Mouse (Mus musculus): Measurements from ENCODE around the gene Ptpn21. TPM values are rescaled to one million over a fixed set of nuclear protein-coding genes. Genes with fewer than 3 reads are reported as not detected.

The Ptpn21 gene
- total and polyA plus RNA-seq, 3 experiments: 1.2 to 3.8 TPM; not detected in 1

DNA sequence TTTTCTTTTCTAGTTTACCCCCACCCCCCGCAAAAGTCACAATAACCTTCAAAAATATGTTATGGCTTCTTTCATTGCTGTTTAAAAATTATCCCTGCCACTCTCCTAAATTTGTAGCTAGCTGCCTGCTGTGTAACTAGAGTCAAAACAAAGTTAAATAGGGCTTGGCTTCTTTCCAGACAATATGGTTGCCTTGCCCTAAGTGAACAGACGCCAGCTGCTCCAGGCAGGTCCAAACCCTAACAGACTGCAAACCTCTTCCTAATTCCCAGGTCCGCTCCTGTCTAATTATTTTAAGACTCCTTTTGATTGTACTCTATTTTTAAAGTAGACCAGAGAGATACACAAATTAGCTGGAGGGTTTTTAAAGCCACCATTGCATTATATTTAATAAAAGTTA lies 16.6 kb downstream of the Ptpn21 start:
- Histone ChIP-seq H3K9me3 (replicated peaks; ENCODE audit: insufficient read depth, low read length) (no peaks in the 10 kb centered on the region), H3K9ac (ENCODE audit: control insufficient read depth, low read depth, low read length, poor library complexity, severe bottlenecking) (no peak overlapping the region), H3K27ac (ENCODE audit: control insufficient read depth, low read depth, low read length) (no peak overlapping the region), H3K4me1 (ENCODE audit: control insufficient read depth in 1 of 2, insufficient read depth in 2 of 2, low read length in 2 of 2) (no peaks in the 10 kb centered on the region), H3K79me2 (ENCODE audit: control insufficient read depth, insufficient read depth, low read length, poor library complexity) (no peaks in the 10 kb centered on the region), H3K4me3 (ENCODE audit: control insufficient read depth in 1 of 2, insufficient read depth in 1 of 2, low read depth in 2 of 2, low read length in 2 of 2) (no peak overlapping the region), H3K27me3 (ENCODE audit: control insufficient read depth in 1 of 2, insufficient read depth in 2 of 2, low read length in 2 of 2) (no peaks in the 10 kb centered on the region), H3K36me3 (ENCODE audit: control insufficient read depth in 1 of 2, insufficient read depth in 2 of 2, low read length in 2 of 2) (no peaks in the 10 kb centered on the region)
- no peak for DNase-seq (ENCODE audit: low read depth, low spot score)
- no peak for TF ChIP-seq ZC3H11A (IDR thresholded peaks at IDR 0.05; ENCODE audit: low read depth, low read length)
- TF ChIP-seq UBTF (IDR thresholded peaks at IDR 0.05; ENCODE audit: borderline replicate concordance, insufficient read depth, low read depth, low read length): no peak
- no peak for TF ChIP-seq CTCF (IDR thresholded peaks at IDR 0.05 in 2 of 3, conservative IDR thresholded peaks at IDR 0.05 in 1 of 3; ENCODE audit: control insufficient read depth in 1 of 3, insufficient read depth in 1 of 3, low read depth in 2 of 3, low read length in 3 of 3, poor library complexity in 1 of 3, severe bottlenecking in 1 of 3)
- TF ChIP-seq JUND (IDR thresholded peaks at IDR 0.05; ENCODE audit: low read depth, low read length): no peak
- TF ChIP-seq EP300 (IDR thresholded peaks at IDR 0.05; ENCODE audit: low read depth in 1 of 2, low read length in 2 of 2): no peak
- no peak for TF ChIP-seq GATA1 (IDR thresholded peaks at IDR 0.05; ENCODE audit: low read depth, low read length)
- no peak for TF ChIP-seq NELFE (IDR thresholded peaks at IDR 0.05; ENCODE audit: low read depth, low read length)

DNA sequence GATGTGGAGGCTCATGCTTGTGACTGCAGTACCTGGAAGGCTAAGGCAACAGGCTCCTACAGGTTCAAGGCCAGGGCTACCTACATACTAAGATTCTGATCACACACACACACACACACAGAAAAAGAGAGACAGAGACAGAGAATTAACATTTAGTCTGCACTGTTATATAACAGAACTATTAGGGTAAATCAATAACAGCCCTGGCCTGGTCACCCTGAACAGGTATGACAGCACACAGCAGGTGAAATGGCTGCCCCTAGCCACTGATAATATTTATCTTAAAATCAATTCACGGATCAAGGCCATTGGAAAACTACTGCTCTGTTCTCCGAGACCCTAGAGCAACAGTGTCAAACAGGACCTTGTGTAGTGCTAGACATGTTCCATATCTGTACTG lies 21.1 kb downstream of the Ptpn21 start:
- no peaks in the 10 kb centered on the region for H3K4me1 ChIP-seq (ENCODE audit: control insufficient read depth in 1 of 2, insufficient read depth in 2 of 2, low read length in 2 of 2)
- H3K27ac ChIP-seq (ENCODE audit: control insufficient read depth, low read depth, low read length): no peak overlapping the region
- H3K9me3 ChIP-seq (replicated peaks; ENCODE audit: insufficient read depth, low read length): no peaks in the 10 kb centered on the region
- no peak for TF ChIP-seq CTCF (IDR thresholded peaks at IDR 0.05 in 2 of 3, conservative IDR thresholded peaks at IDR 0.05 in 1 of 3; ENCODE audit: control insufficient read depth in 1 of 3, insufficient read depth in 1 of 3, low read depth in 2 of 3, low read length in 3 of 3, poor library complexity in 1 of 3, severe bottlenecking in 1 of 3)
- TF ChIP-seq USF1 (IDR thresholded peaks at IDR 0.05; ENCODE audit: low read depth, low read length): no peak
- TF ChIP-seq GABPA (IDR thresholded peaks at IDR 0.05; ENCODE audit: low read depth, low read length): no peak
- no peak for TF ChIP-seq E2F4 (IDR thresholded peaks at IDR 0.05; ENCODE audit: borderline replicate concordance, low read depth, low read length)
- no peak for TF ChIP-seq RAD21 (IDR thresholded peaks at IDR 0.05; ENCODE audit: low read depth, low read length)
- no peak for TF ChIP-seq KAT2A (conservative IDR thresholded peaks at IDR 0.05; ENCODE audit: low read depth, low read length)
- TF ChIP-seq ZMIZ1 (IDR thresholded peaks at IDR 0.05; ENCODE audit: low read depth, low read length): no peak
- no peak for TF ChIP-seq SIN3A (IDR thresholded peaks at IDR 0.05; ENCODE audit: low read length)
- DNase-seq (ENCODE audit: low read depth, low spot score): no peak
- H3K36me3 ChIP-seq (ENCODE audit: control insufficient read depth in 1 of 2, insufficient read depth in 2 of 2, low read length in 2 of 2): no peaks in the 10 kb centered on the region
- H3K4me3 ChIP-seq (ENCODE audit: control insufficient read depth in 1 of 2, insufficient read depth in 1 of 2, low read depth in 2 of 2, low read length in 2 of 2): no peak overlapping the region
- H3K79me2 ChIP-seq (ENCODE audit: control insufficient read depth, insufficient read depth, low read length, poor library complexity): no peaks in the 10 kb centered on the region
- H3K9ac ChIP-seq (ENCODE audit: control insufficient read depth, low read depth, low read length, poor library complexity, severe bottlenecking): no peak overlapping the region
- H3K27me3 ChIP-seq (ENCODE audit: control insufficient read depth in 1 of 2, insufficient read depth in 2 of 2, low read length in 2 of 2): no peaks in the 10 kb centered on the region

DNA sequence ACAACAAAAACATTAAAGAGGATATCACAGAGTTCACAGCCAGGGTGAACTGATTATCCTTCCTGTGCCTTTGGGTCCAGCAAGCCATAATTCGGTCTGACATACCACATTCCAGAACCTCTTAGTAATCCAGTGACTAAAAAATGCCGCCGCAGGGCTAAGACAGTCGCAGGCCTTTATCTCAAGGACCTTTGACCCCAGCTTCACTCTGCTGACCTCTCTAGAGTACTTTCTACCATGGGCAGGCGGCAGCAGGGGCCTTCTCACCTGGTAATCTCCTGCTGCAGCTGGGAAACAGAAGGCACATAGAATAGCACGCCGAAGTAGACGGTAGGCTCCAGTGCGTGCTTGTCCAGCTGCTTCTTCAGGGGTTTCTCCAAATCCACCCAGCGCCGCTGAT lies 22.4 kb downstream of the Ptpn21 start:
- DNase-seq (ENCODE audit: low read depth, low spot score): no peak
- Histone ChIP-seq H3K4me3 (ENCODE audit: control insufficient read depth in 1 of 2, insufficient read depth in 1 of 2, low read depth in 2 of 2, low read length in 2 of 2) (no peak overlapping the region), H3K9me3 (replicated peaks; ENCODE audit: insufficient read depth, low read length) (no peaks in the 10 kb centered on the region), H3K36me3 (ENCODE audit: control insufficient read depth in 1 of 2, insufficient read depth in 2 of 2, low read length in 2 of 2) (no peaks in the 10 kb centered on the region), H3K4me1 (ENCODE audit: control insufficient read depth in 1 of 2, insufficient read depth in 2 of 2, low read length in 2 of 2) (no peaks in the 10 kb centered on the region), H3K27ac (ENCODE audit: control insufficient read depth, low read depth, low read length) (no peak overlapping the region), H3K79me2 (ENCODE audit: control insufficient read depth, insufficient read depth, low read length, poor library complexity) (no peaks in the 10 kb centered on the region), H3K9ac (ENCODE audit: control insufficient read depth, low read depth, low read length, poor library complexity, severe bottlenecking) (no peak overlapping the region), H3K27me3 (ENCODE audit: control insufficient read depth in 1 of 2, insufficient read depth in 2 of 2, low read length in 2 of 2) (no peaks in the 10 kb centered on the region)
- TF ChIP-seq SIN3A (IDR thresholded peaks at IDR 0.05; ENCODE audit: low read length): no peak
- TF ChIP-seq POLR2AphosphoS2 (IDR thresholded peaks at IDR 0.05; ENCODE audit: low read length): no peak
- TF ChIP-seq BHLHE40 (IDR thresholded peaks at IDR 0.05; ENCODE audit: borderline replicate concordance, low read depth, low read length): no peak
- TF ChIP-seq JUND (IDR thresholded peaks at IDR 0.05; ENCODE audit: low read depth, low read length): no peak
- TF ChIP-seq MYC (IDR thresholded peaks at IDR 0.05; ENCODE audit: low read depth, low read length): no peak
- no peak for TF ChIP-seq MXI1 (IDR thresholded peaks at IDR 0.05; ENCODE audit: low read depth, low read length)
- no peak for TF ChIP-seq MAZ (IDR thresholded peaks at IDR 0.05; ENCODE audit: low read depth, low read length)
- TF ChIP-seq ZNF384 (IDR thresholded peaks at IDR 0.05; ENCODE audit: low read depth, low read length): no peak
- TF ChIP-seq TBP (IDR thresholded peaks at IDR 0.05; ENCODE audit: low read depth, low read length): no peak
- TF ChIP-seq RAD21 (IDR thresholded peaks at IDR 0.05; ENCODE audit: low read depth, low read length): no peak
- no peak for TF ChIP-seq ZC3H11A (IDR thresholded peaks at IDR 0.05; ENCODE audit: low read depth, low read length)
- TF ChIP-seq POLR2AphosphoS5 (IDR thresholded peaks at IDR 0.05; ENCODE audit: borderline replicate concordance, low read depth, low read length): no peak
- no peak for TF ChIP-seq POLR2A (IDR thresholded peaks at IDR 0.05; ENCODE audit: control insufficient read depth in 1 of 2, insufficient read depth in 1 of 2, low read depth in 1 of 2, low read length in 2 of 2, poor library complexity in 1 of 2)
- no peak for TF ChIP-seq ELF1 (IDR thresholded peaks at IDR 0.05; ENCODE audit: low read depth, low read length)
- TF ChIP-seq NRF1 (IDR thresholded peaks at IDR 0.05; ENCODE audit: insufficient read depth, low read depth, low read length, poor library complexity, severe bottlenecking): no peak
